Comparison of ENCODE assay signal across 11 mouse cellular contexts in genomic region chr5:147340741-147341414, GRCm38 (mm10). TPM values are rescaled to one million over a fixed set of nuclear protein-coding genes. Genes with fewer than 3 reads are reported as not detected.
DNase-seq lines count a peak whose midpoint lies in the region; ATAC-seq and TF ChIP-seq lines count a peak whose summit lies in the region.
"Had no signal": no experiment of that assay in that cellular context is flagged by ENCODE, and none has a peak within 500 bp of the region (broad histone marks: within the 10 kb centered on the region; RNA-seq: fewer than 3 reads in every experiment).

No protein-coding gene starts in this region.

- 26% methylated on average over 13 of the region's 13 CpGs for WGBS in liver, postnatal 0 days (ENCODE audit: insufficient replicate concordance)

- no peak overlapping the region for H3K4me3 ChIP-seq in liver, postnatal 0 days (ENCODE audit: low read depth, low read length)
- H3K4me3 ChIP-seq: hindbrain, embryonic 15.5 days; liver, embryonic 12.5 days; midbrain, embryonic 12.5 days had no signal

- no peaks in the 10 kb centered on the region for H3K27me3 ChIP-seq in liver, postnatal 0 days (ENCODE audit: insufficient read depth, low read length)
- H3K27me3 ChIP-seq: hindbrain, embryonic 15.5 days; midbrain, embryonic 12.5 days had no signal

- no peaks in the 10 kb centered on the region for H3K9me3 ChIP-seq in liver, postnatal 0 days (ENCODE audit: low read length)
- H3K9me3 ChIP-seq: hindbrain, embryonic 15.5 days; liver, embryonic 12.5 days; midbrain, embryonic 12.5 days had no signal

- no peaks in the 10 kb centered on the region for H3K36me3 ChIP-seq in liver, postnatal 0 days (replicated peaks; ENCODE audit: insufficient read depth, low read length)
- H3K36me3 ChIP-seq: hindbrain, embryonic 15.5 days; liver, embryonic 12.5 days; midbrain, embryonic 12.5 days had no signal

- peak overlapping the region; percentile 55 for H3K27ac ChIP-seq in liver, postnatal 0 days (ENCODE audit: low read depth)
- H3K27ac ChIP-seq: hindbrain, embryonic 15.5 days; liver, embryonic 12.5 days; midbrain, embryonic 12.5 days had no signal

- H3K4me1 ChIP-seq in liver, postnatal 0 days (ENCODE audit: insufficient read depth) = no peaks in the 10 kb centered on the region
- H3K4me1 ChIP-seq: hindbrain, embryonic 15.5 days; liver, embryonic 12.5 days; midbrain, embryonic 12.5 days had no signal

- no peak for TF ChIP-seq CTCF in liver, postnatal 0 days (IDR thresholded peaks at IDR 0.05; ENCODE audit: low read depth)

- TF ChIP-seq EP300 in liver, postnatal 0 days (IDR thresholded peaks at IDR 0.05; ENCODE audit: low read depth) = no peak

- H3K9ac ChIP-seq in liver, postnatal 0 days (replicated peaks) = no peak overlapping the region
- H3K9ac ChIP-seq: hindbrain, embryonic 15.5 days; liver, embryonic 12.5 days; midbrain, embryonic 12.5 days had no signal

- peak; percentile 33; the same call in 1 of the 2 replicates for ATAC-seq in liver, postnatal 0 days
- ATAC-seq: liver, embryonic 12.5 days had no signal

- H3K4me2 ChIP-seq in liver, postnatal 0 days (ENCODE audit: low read depth, low read length) = no peak overlapping the region
- H3K4me2 ChIP-seq: hindbrain, embryonic 15.5 days; liver, embryonic 12.5 days; midbrain, embryonic 12.5 days had no signal

- no peak for DNase-seq in liver, postnatal 0 days
- DNase-seq in liver = no peak
- DNase-seq in c-Kit-positive CD71-negative TER-119-negative erythroid progenitor cells, embryonic 14.5 days (ENCODE audit: low read depth) = peak; percentile 63
- peak; percentile 4 to 81 for DNase-seq in natural killer cell, adult 2 months (ENCODE audit: low spot score in 2 of 2)
- DNase-seq in thymus, postnatal 4 days = peak; percentile 75
- no peak for DNase-seq in ovary, postnatal 10 days (ENCODE audit: low spot score)
- DNase-seq in c-Kit-positive CD71-positive TER-119-positive erythroid progenitor cells, embryonic 14.5 days (ENCODE audit: low spot score) = no peak

RNA-seq across cellular contexts. Expression of gene Urad, which starts 18.6 kb away (rescaled TPM):
- polyA plus RNA-seq in liver, postnatal 0 days (2015; fragmentation: Nextera tagmentation; extraction: Ambion mirVana) = 35.9 and 38.6 TPM in 2 replicates
- polyA plus RNA-seq: hindbrain, embryonic 15.5 days; midbrain, embryonic 12.5 days; stomach, embryonic 16.5 days had no signal

RNA-seq across cellular contexts. Expression of gene Cdx2, which starts 33.8 kb away (rescaled TPM):
- polyA plus RNA-seq in liver, postnatal 0 days (2015; fragmentation: Nextera tagmentation; extraction: Ambion mirVana) = not detected in 2 replicates
- polyA plus RNA-seq: hindbrain, embryonic 15.5 days; liver, embryonic 12.5 days; midbrain, embryonic 12.5 days had no signal

RNA-seq across cellular contexts. Expression of gene Flt3, which starts 59.4 kb away (rescaled TPM):
- 1.3 and 1.5 TPM in 2 replicates for polyA plus RNA-seq in liver, postnatal 0 days (2015; fragmentation: Nextera tagmentation; extraction: Ambion mirVana)

Comparison
In these comparisons a context has a peak if more than half of its experiments do, and no peak if none do; other contexts are left out.
1. DNase-seq: peak in c-Kit-positive CD71-negative TER-119-negative erythroid progenitor cells, embryonic 14.5 days (single experiment), natural killer cell, adult 2 months (2 of 2) and thymus, postnatal 4 days (single experiment); none in liver, postnatal 0 days (single experiment), liver (single experiment), ovary, postnatal 10 days (single experiment) and c-Kit-positive CD71-positive TER-119-positive erythroid progenitor cells, embryonic 14.5 days (single experiment).